Mouse (Mus musculus) adrenal gland, postnatal 25 days (tissue): ENCODE data around the gene Atp2b1. TPM values are rescaled to one million over a fixed set of nuclear protein-coding genes. Genes with fewer than 3 reads are reported as not detected.
"Not testable (repeated sequence)": the region's sequence is repeated elsewhere in the genome, so short reads cannot be mapped to it uniquely, and the experiment has no call there.

Source experiments
- DNase-seq: peaks from one replicate; pipeline ENCODE4 v3.0.0; 2021; ENCODE audit warnings: mixed read lengths
- total RNA-seq: library from RNA; stranded (reverse); gene quantifications from 2 replicates; pipeline ENCODE4 v1.2.3, GENCODE M21; 2021

Atp2b1 gene
- total RNA-seq, 1 experiment from 2014 or later, result 54.6 TPM

- DNase-seq, result no peak
Measured at GRCm38 (mm10) chr10:98966407-98967215, 52.4 kb downstream of the Atp2b1 start.

GRCm38 (mm10) chr10:98967240-98967891 is 53.2 kb downstream of the Atp2b1 start:
- no peak for DNase-seq

GRCm38 (mm10) chr10:98970917-98971316 is 56.7 kb downstream of the Atp2b1 start:
- no peak for DNase-seq

- no peak for DNase-seq
Measured at GRCm38 (mm10) chr10:98972359-98972758, 58.2 kb downstream of the Atp2b1 start.

GRCm38 (mm10) chr10:98972912-98973605 is 58.9 kb downstream of the Atp2b1 start:
- DNase-seq, result no peak

GRCm38 (mm10) chr10:98974645-98975044 is 60.4 kb downstream of the Atp2b1 start:
- DNase-seq, result no peak

- no peak for DNase-seq
Measured at GRCm38 (mm10) chr10:98975611-98976010, 61.4 kb downstream of the Atp2b1 start.

GRCm38 (mm10) chr10:98976877-98977494 is 62.8 kb downstream of the Atp2b1 start:
- DNase-seq, result no peak

GRCm38 (mm10) chr10:98978766-98979165 is 64.6 kb downstream of the Atp2b1 start:
- no peak for DNase-seq

- no peak for DNase-seq
Measured at GRCm38 (mm10) chr10:98979296-98979695, 65.1 kb downstream of the Atp2b1 start.

- no peak for DNase-seq
Measured at GRCm38 (mm10) chr10:98979951-98980350, 65.7 kb downstream of the Atp2b1 start.

- no peak for DNase-seq
Measured at GRCm38 (mm10) chr10:98991964-98992363, 77.8 kb downstream of the Atp2b1 start.

- no peak for DNase-seq
Measured at GRCm38 (mm10) chr10:98993186-98993585, 79.0 kb downstream of the Atp2b1 start.

- DNase-seq, result not testable (repeated sequence)
Measured at GRCm38 (mm10) chr10:98995016-98995747, 81.0 kb downstream of the Atp2b1 start.

- no peak for DNase-seq
Measured at GRCm38 (mm10) chr10:99004866-99005265, 90.7 kb downstream of the Atp2b1 start.

- DNase-seq, result no peak
Measured at GRCm38 (mm10) chr10:99011084-99011483, 96.9 kb downstream of the Atp2b1 start.

GRCm38 (mm10) chr10:99012086-99012485 is 97.9 kb downstream of the Atp2b1 start:
- DNase-seq, result no peak

GRCm38 (mm10) chr10:99014737-99015136 is 100.5 kb downstream of the Atp2b1 start:
- no peak for DNase-seq

- no peak for DNase-seq
Measured at GRCm38 (mm10) chr10:99016996-99017395, 102.8 kb downstream of the Atp2b1 start.

- no peak for DNase-seq
Measured at GRCm38 (mm10) chr10:99027462-99027861, 113.3 kb downstream of the Atp2b1 start.

GRCm38 (mm10) chr10:99029844-99030243 is 115.6 kb downstream of the Atp2b1 start:
- no peak for DNase-seq
